Mouse (Mus musculus) left cerebral cortex, adult 2 months (tissue): ENCODE measurements at regions not wholly inside any gene's neighbourhood (a gene's known extent, or its start where the extent isn't known, plus 50 kb on each side); places are given as distances from the start of the nearest gene placed in this dataset.
"Not testable (repeated sequence)": the region's sequence is repeated elsewhere in the genome, so short reads cannot be mapped to it uniquely, and the experiment has no call there.

ENCODE experiments used
- DNase-seq, 2 experiments: peaks; one replicate each; pipeline ENCODE4 v3.0.0; 2021 to 2022; ENCODE audit warnings: low spot score in 2 of 2, mixed read lengths in 1 of 2; ENCODE audit errors: extremely low spot score in 1 of 2
- H3K27ac ChIP-seq: fragments of 200-600 bp; 2 replicates; pipeline ENCODE4 v1.8.1; 2022
- H3K4me3 ChIP-seq: fragments of 200-600 bp; 2 replicates; pipeline ENCODE4 v1.8.1; 2022
- CTCF ChIP-seq: fragments of 200-600 bp; IDR thresholded peaks from 2 replicates; pipeline ENCODE4 v1.8.1; 2022; ENCODE audit warnings: antibody characterized with exemption, mild to moderate bottlenecking, moderate library complexity
- intact Hi-C: fragments of 180-260 bp; cut with DNase I; formaldehyde crosslinking; loops from one replicate; pipeline ENCODE4 v1.15.1; 2025

- no peak overlapping the region for H3K27ac ChIP-seq
- no peak for DNase-seq
- no peak for TF ChIP-seq CTCF
- H3K4me3 ChIP-seq = no peak overlapping the region
- intact Hi-C loops = no loop called here
Measured at GRCm38 (mm10) chr15:15082577-15083128, 1645.9 kb upstream of the Cdh9 start.

GRCm38 (mm10) chr15:15088696-15089095 lies 1639.9 kb upstream of the Cdh9 start:
- intact Hi-C loops = loop anchor here (2.0 kb wide), 1 partner anchor 460 kb away; no protein-coding TSS in a partner anchor

GRCm38 (mm10) chr15:15089783-15090182 lies 1638.8 kb upstream of the Cdh9 start:
- not testable (repeated sequence) for H3K4me3 ChIP-seq, H3K27ac ChIP-seq, DNase-seq
- TF ChIP-seq CTCF = peak; percentile 36
- intact Hi-C loops = loop anchor here (2.0 kb wide), 1 partner anchor 461 kb away; no protein-coding TSS in a partner anchor

More at GRCm38 (mm10) chr15:15088696-15089095, 1639.9 kb upstream of the Cdh9 start:
- H3K27ac ChIP-seq, H3K4me3 ChIP-seq, DNase-seq: not testable (repeated sequence)

- Histone ChIP-seq H3K4me3 (no peak overlapping the region), H3K27ac (no peak overlapping the region)
- intact Hi-C loops = no loop called here
- DNase-seq = no peak
- TF ChIP-seq CTCF = no peak
Measured at GRCm38 (mm10) chr15:15091531-15092290, 1636.8 kb upstream of the Cdh9 start.

DNA sequence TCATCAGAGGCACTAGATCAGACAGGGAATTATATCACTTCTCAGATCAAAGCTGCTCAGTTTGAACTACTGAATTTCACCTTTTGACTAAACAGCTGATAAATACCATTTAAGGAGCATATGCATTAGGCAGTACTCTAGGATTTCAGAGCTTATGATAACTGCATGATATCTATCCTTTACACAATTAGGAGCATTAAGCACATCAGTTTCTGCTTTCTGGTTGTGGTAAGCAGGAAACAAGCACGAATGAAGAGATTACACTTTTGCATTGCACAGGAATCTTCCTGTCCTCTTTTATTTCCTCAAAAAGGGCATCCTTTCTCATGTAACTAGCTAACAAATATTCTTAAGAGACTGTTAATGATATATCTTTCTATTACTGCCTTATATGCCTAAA lies 1631.2 kb upstream of the Cdh9 start:
- H3K4me3 ChIP-seq = no peak overlapping the region
- intact Hi-C loops = no loop called here
- DNase-seq = no peak
- TF ChIP-seq CTCF = no peak
- no peak overlapping the region for H3K27ac ChIP-seq

DNA sequence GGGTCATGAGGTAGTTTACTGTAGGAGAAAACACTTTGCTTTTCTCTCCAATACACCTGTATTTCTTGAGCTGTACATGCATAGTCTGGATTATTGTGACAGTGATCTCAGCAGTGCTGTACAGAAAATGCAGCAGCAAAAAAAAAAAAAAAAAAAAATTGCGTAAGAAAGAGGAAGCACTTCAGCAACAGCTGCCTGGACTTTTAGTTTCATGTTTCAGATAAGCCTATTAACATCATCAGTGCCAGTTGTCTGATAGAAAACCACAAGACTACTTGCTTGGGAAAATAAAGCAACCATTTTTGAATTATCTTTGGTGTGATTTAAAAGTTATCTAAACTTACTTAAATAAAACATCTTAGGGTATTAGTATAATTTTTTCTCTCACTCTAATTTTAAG lies 1626.4 kb upstream of the Cdh9 start:
- intact Hi-C loops = no loop called here
- no peak for TF ChIP-seq CTCF
- no peak for DNase-seq
- no peak overlapping the region for H3K4me3 ChIP-seq
- no peak overlapping the region for H3K27ac ChIP-seq

- TF ChIP-seq CTCF = no peak
- no peak overlapping the region for H3K4me3 ChIP-seq
- no peak for DNase-seq
- no peak overlapping the region for H3K27ac ChIP-seq
- intact Hi-C loops = no loop called here
Measured at GRCm38 (mm10) chr15:15120109-15120508, 1608.4 kb upstream of the Cdh9 start.

GRCm38 (mm10) chr15:15148791-15149190 lies 1579.8 kb upstream of the Cdh9 start:
- intact Hi-C loops = no loop called here
- Histone ChIP-seq H3K27ac (no peak overlapping the region), H3K4me3 (no peak overlapping the region)
- TF ChIP-seq CTCF = no peak
- no peak for DNase-seq

GRCm38 (mm10) chr15:15155422-15155821 lies 1573.1 kb upstream of the Cdh9 start:
- no peak overlapping the region for H3K27ac ChIP-seq
- DNase-seq = no peak
- no peak overlapping the region for H3K4me3 ChIP-seq
- intact Hi-C loops = no loop called here
- no peak for TF ChIP-seq CTCF

GRCm38 (mm10) chr15:15170387-15170786 lies 1558.2 kb upstream of the Cdh9 start:
- no peak for TF ChIP-seq CTCF

GRCm38 (mm10) chr15:15220296-15220695 lies 1508.3 kb upstream of the Cdh9 start:
- H3K27ac ChIP-seq = no peak overlapping the region
- no peak for DNase-seq
- intact Hi-C loops = no loop called here
- H3K4me3 ChIP-seq = no peak overlapping the region
- peak; percentile 4 for TF ChIP-seq CTCF

More at GRCm38 (mm10) chr15:15170387-15170786, 1558.2 kb upstream of the Cdh9 start:
- no peak overlapping the region for H3K27ac ChIP-seq
- intact Hi-C loops = no loop called here
- no peak overlapping the region for H3K4me3 ChIP-seq
- no peak for DNase-seq

DNA sequence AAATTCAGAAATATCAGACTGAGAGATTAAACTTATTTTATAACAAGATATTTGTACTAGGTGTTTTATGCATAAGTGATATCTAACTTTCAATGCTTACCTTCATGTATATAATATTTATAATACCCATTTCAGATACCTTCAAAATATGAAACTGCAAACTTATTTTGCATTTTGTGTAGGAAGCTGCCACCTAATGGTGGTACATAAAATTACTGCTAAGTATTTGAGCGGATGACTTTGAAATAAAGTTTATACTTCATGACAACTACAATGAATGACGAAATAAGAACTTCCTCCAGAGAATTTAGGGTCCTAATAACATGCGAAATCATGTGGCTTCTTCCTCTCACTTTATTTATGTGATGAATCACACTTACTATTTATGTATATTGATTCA lies 1498.6 kb upstream of the Cdh9 start:
- TF ChIP-seq CTCF = peak; percentile 59
- intact Hi-C loops = loop anchor here (2.0 kb wide), 1 partner anchor 601 kb away; no protein-coding TSS in a partner anchor
- Histone ChIP-seq H3K27ac (no peak overlapping the region), H3K4me3 (no peak overlapping the region)
- no peak for DNase-seq

GRCm38 (mm10) chr15:15238309-15238708 lies 1490.2 kb upstream of the Cdh9 start:
- Histone ChIP-seq H3K27ac (no peak overlapping the region), H3K4me3 (no peak overlapping the region)
- peak in 1 of 2 experiments; percentile 10 for DNase-seq
- peak; percentile 52 for TF ChIP-seq CTCF
- intact Hi-C loops = loop anchor here (5.0 kb wide), 1 partner anchor 1829 kb away; no protein-coding TSS in a partner anchor
